Mouse (Mus musculus) cerebellum, adult 2 months (tissue): ENCODE measurements around the gene Brix1.

Source experiments
- CTCF ChIP-seq: fragments of 200-500 bp; IDR thresholded peaks from 2 replicates; pipeline ENCODE4 v1.5.1; 2011; ENCODE audit warnings: low read depth, mild to moderate bottlenecking, control low read depth, low read length, moderate library complexity, borderline replicate concordance; ENCODE audit not compliant: insufficient read depth
- POLR2A ChIP-seq: fragments of 200-500 bp; IDR thresholded peaks from 2 replicates; pipeline ENCODE4 v1.6.1; 2011; ENCODE audit warnings: low read length, control low read depth, borderline replicate concordance; ENCODE audit not compliant: insufficient read depth

- no peak for TF ChIP-seq CTCF
- TF ChIP-seq POLR2A = no peak
These were observed 59.0 kb downstream of the Brix1 start for GRCm38 (mm10) chr15:10426545-10427266.
